Mouse (Mus musculus): ENCODE measurements around the gene Gdpd2. TPM values are rescaled to one million over a fixed set of nuclear protein-coding genes. Genes with fewer than 3 reads are reported as not detected.

Gene Gdpd2
- total RNA-seq (2017): not detected in 2 replicates

GRCm38 (mm10) chrX:100729665-100730188, at the start of gene Gdpd2:
TSS of gene Gdpd2 (plus strand) at chrX:100729873.
- no peak for ATAC-seq (ENCODE audit: extremely low read depth, insufficient number of reproducible peaks, low FRiP score, poor library complexity, severe bottlenecking)

- ATAC-seq (ENCODE audit: extremely low read depth, insufficient number of reproducible peaks, low FRiP score, poor library complexity, severe bottlenecking): no peak
Measured at GRCm38 (mm10) chrX:100686527-100686926, 43.1 kb upstream of the Gdpd2 start.

GRCm38 (mm10) chrX:100687360-100688032, 42.2 kb upstream of the Gdpd2 start:
- no peak for ATAC-seq (ENCODE audit: extremely low read depth, insufficient number of reproducible peaks, low FRiP score, poor library complexity, severe bottlenecking)

GRCm38 (mm10) chrX:100688033-100688370, 41.7 kb upstream of the Gdpd2 start:
- ATAC-seq (ENCODE audit: extremely low read depth, insufficient number of reproducible peaks, low FRiP score, poor library complexity, severe bottlenecking): no peak

GRCm38 (mm10) chrX:100696776-100697175, 32.9 kb upstream of the Gdpd2 start:
- ATAC-seq (ENCODE audit: extremely low read depth, insufficient number of reproducible peaks, low FRiP score, poor library complexity, severe bottlenecking): no peak

GRCm38 (mm10) chrX:100708032-100708431, 21.6 kb upstream of the Gdpd2 start:
- no peak for ATAC-seq (ENCODE audit: extremely low read depth, insufficient number of reproducible peaks, low FRiP score, poor library complexity, severe bottlenecking)

GRCm38 (mm10) chrX:100716173-100716572, 13.5 kb upstream of the Gdpd2 start:
- ATAC-seq (ENCODE audit: extremely low read depth, insufficient number of reproducible peaks, low FRiP score, poor library complexity, severe bottlenecking): no peak

- ATAC-seq (ENCODE audit: extremely low read depth, insufficient number of reproducible peaks, low FRiP score, poor library complexity, severe bottlenecking): no peak
Measured at GRCm38 (mm10) chrX:100728947-100729346, 726 bp upstream of the Gdpd2 start.

- ATAC-seq (ENCODE audit: extremely low read depth, insufficient number of reproducible peaks, low FRiP score, poor library complexity, severe bottlenecking): no peak
Measured at GRCm38 (mm10) chrX:100730266-100730665, 593 bp downstream of the Gdpd2 start.

GRCm38 (mm10) chrX:100734359-100734758, 4.7 kb downstream of the Gdpd2 start:
- no peak for ATAC-seq (ENCODE audit: extremely low read depth, insufficient number of reproducible peaks, low FRiP score, poor library complexity, severe bottlenecking)

- ATAC-seq (ENCODE audit: extremely low read depth, insufficient number of reproducible peaks, low FRiP score, poor library complexity, severe bottlenecking): no peak
Measured at GRCm38 (mm10) chrX:100738918-100739317, 9.2 kb downstream of the Gdpd2 start.

- no peak for ATAC-seq (ENCODE audit: extremely low read depth, insufficient number of reproducible peaks, low FRiP score, poor library complexity, severe bottlenecking)
Measured at GRCm38 (mm10) chrX:100739443-100739842, 9.8 kb downstream of the Gdpd2 start.

- no peak for ATAC-seq (ENCODE audit: extremely low read depth, insufficient number of reproducible peaks, low FRiP score, poor library complexity, severe bottlenecking)
Measured at GRCm38 (mm10) chrX:100740785-100741184, 11.1 kb downstream of the Gdpd2 start.

GRCm38 (mm10) chrX:100741940-100742339, 12.3 kb downstream of the Gdpd2 start:
- no peak for ATAC-seq (ENCODE audit: extremely low read depth, insufficient number of reproducible peaks, low FRiP score, poor library complexity, severe bottlenecking)

GRCm38 (mm10) chrX:100765855-100766254, 36.2 kb downstream of the Gdpd2 start:
- ATAC-seq (ENCODE audit: extremely low read depth, insufficient number of reproducible peaks, low FRiP score, poor library complexity, severe bottlenecking): no peak

- 0 out of 2 replicates have a peak, but pooled peaks have one; percentile 36 for ATAC-seq (ENCODE audit: extremely low read depth, insufficient number of reproducible peaks, low FRiP score, poor library complexity, severe bottlenecking)
Measured at GRCm38 (mm10) chrX:100767181-100767884, 37.7 kb downstream of the Gdpd2 start, which contains the start of gene Dlg3. TSS of gene Dlg3 (plus strand) at chrX:100767722.

- ATAC-seq (ENCODE audit: extremely low read depth, insufficient number of reproducible peaks, low FRiP score, poor library complexity, severe bottlenecking): no peak
Measured at GRCm38 (mm10) chrX:100767885-100768626, 38.4 kb downstream of the Gdpd2 start.

GRCm38 (mm10) chrX:100769281-100769680, 39.6 kb downstream of the Gdpd2 start:
- ATAC-seq (ENCODE audit: extremely low read depth, insufficient number of reproducible peaks, low FRiP score, poor library complexity, severe bottlenecking): no peak

GRCm38 (mm10) chrX:100774341-100774811, 44.7 kb downstream of the Gdpd2 start:
- peak; percentile 74 for ATAC-seq (ENCODE audit: extremely low read depth, insufficient number of reproducible peaks, low FRiP score, poor library complexity, severe bottlenecking)

All from neutrophil, adult 5-6 weeks (primary cell).